Mouse (Mus musculus): ENCODE measurements at regions not wholly inside any gene's neighbourhood (a gene's known extent, or its start where the extent isn't known, plus 50 kb on each side); places are given as distances from the start of the nearest gene placed in this dataset.

DNA sequence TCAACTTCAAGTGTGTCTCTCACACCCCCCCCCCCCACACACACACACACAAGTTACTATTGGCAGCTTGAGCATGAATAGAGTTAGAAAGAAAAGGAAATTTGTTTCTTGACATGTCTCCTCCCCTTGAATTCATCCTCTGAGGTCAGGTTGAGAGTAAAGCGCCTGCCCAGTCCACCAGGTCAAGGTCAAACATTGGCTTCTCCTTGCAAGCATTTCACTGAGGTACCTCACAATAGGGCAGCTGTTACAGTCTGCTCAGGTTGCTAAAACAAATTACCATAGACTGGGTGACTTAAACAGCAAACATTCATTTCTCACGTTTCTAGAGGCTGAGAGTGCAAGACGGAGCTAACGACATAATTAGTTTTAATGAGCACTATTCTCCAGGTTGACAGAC lies 344.2 kb downstream of the Galc start:
- DNase-seq, result no peak

DNA sequence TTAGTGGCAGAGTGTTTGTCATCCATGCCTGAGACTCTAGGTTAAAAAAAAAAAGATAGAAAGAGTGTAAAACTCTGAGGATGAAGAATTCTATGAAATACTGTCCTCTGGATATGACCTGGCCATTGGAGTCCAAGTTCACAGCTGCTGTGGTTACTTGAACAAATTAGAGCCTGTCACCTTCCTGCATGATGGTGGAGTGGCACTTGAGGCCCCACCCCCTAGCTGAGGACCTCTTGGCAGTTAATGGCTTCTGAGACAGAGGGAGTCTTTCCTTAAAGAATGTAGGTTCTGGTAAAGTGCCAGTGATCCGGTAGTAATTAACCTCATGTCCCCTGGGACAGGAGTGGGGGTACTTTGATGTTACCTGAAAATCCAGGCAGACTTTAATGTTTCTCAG lies 346.5 kb downstream of the Galc start:
- no peak for DNase-seq

DNA sequence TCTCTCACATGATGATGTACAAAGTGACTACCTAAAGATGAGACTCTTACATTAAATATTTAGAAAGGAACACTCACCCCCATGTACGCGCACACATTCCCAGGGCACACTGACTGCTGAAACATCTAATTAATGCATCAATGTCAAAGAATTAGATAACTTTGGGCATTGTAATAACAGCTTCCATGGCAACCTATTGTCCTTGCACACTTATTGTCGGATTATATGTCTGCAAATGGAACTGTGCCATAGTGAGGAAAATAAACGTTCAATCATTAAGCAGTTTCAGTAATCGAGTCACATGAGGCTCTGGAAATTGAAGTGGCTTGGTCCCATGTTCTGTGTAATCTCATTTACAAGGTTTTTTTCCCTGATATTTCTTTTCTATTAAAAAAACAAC lies 360.0 kb downstream of the Galc start:
- DNase-seq, result no peak

DNA sequence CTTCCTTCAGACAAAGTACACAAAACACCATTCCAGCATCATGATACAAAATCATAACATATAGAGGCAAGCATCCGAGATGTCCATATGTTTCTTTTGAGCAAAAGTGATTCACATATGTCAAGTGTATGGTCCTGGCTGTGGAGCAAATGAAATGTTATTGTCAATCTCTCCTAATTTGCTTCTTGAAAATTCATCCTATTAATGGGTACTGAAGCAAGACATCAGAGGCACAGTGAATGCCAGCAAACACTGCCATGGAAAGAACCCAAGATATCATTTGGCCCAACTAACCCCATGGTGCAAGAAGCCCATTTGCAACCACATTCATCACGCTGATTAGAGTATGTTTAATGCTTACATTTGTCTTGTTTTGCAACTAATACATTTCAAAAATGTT lies 361.1 kb downstream of the Galc start:
- DNase-seq, result no peak

DNA sequence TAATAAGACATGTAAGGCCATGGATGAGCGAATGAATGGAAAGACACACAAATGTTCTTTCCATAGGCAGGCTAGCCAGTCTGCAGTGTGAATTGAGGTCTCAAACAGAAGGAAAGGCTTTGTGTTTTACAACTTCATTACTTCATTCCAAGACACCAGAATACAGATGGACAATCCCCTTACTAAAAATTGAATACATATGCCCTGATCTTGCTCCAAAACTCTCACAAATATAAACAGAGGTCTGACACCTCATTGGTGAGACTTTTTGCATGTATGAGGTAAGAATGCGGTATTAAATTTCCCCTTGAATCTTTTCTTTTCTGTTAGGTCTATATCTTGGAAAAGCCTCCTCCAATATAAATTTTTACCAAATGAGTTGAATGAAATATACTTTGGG lies 363.3 kb downstream of the Galc start:
- DNase-seq, result no peak

DNA sequence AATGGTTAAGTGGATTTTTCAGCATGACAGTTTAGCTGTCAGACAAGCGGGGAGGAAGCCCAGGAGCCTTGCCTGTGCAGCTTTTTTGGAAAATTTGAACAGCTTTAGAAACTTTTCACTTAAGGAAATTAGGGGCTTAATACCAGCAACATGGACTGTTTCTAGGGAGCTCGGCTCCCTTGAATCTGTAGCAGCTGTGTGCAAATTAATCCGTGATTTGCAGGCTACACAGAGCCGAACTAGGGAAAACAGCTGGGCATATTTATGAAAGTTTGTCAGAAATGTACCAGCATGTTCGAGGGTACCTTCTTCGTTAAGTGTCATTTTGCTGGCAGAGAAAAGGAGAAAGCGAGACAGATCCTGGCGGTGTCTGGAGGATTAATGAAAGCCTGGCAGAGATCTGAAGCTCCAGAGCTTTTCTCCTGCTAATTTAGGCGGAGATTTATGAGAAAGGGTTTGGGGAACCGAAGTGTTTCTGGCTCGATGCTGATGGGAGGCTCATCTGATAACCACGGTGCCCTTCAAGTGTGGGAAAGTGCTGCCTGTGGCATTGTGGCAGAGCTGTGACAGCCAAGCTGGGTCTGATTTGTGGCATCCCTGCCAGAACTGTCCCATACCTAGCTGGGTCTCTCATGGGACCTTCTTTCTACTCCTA lies 370.3 kb downstream of the Galc start:
- no peak for DNase-seq

DNA sequence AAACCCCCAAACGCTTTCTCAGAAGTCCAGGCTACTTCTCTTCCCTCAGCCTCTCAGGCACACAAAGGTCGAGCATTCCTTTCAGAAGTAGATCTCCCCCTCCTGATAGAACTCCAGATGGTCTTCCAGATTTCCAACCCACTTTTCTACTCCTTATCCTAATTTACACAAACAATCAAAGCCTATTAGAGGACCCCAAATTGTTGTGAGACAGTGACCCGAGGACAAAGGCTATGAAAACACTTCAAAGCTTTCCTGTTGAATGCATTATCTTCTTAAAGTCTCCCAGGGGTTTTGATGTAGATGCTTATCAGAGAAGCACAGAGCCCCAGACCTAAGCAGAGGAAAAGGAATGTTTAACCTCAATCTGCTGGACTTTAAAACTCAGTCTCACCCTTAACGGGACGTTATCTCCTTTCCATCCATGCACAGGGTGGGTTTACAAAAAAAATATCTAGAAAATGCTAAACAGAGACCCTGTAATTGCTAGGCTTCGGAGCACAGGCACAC lies 370.9 kb downstream of the Galc start:
- no peak for DNase-seq

DNA sequence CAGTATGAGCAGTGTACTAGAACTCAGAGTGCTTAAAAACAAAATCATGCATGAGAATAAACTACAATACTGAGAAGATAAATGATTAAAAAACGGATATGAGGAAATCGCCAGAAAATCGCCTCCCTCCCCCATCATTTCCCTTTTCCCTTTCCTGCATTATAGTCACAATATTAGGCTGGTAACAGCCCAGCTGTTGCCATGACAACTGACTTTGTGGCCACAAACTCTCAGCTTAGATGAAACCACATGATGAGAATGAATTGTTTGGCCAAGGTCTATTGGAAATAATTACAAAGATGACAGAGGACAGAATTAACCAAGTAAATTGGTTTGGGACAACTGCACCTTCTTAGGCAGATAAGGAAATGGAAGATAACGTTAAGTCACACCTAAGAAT lies 376.8 kb downstream of the Galc start:
- no peak for DNase-seq

DNA sequence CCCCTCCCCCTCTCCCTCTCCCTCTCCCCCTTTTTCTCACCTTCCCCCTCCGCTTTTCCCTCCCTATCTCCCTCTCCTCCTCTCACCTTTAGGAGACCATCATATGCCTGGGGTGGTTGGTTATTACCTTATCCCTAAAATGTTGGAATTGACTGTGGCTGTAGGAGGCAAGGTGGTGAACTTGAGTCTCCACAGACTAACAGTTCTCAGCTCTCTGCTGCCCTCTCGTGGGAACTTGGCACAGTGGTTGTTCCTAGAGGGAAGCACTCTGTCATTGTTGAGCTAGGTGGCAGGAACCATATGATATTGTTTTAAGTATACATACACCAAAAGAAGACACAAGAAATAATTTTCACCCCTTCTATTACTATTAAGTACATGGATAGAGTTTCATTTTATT lies 386.9 kb downstream of the Galc start:
- DNase-seq, result peak; percentile 62

DNA sequence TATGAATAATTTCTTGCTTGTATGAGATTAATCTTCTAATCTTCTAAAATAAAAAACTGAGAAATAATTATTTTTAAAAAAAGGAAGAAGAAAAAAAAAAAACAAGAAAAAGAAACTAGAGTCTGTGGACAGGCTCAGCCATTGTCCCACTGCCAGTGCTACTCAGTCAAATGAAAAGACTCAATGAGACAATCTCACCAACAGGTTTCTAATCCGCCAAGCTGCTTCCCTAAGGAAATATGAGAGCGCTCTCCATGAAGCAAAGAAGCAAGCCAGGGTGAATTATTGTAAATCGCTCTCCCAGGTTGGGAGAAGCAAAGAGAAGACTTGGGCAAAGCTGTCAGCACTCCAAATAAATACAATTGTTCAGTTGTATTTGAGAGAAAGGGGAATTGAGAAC lies 396.3 kb downstream of the Galc start:
- DNase-seq, result no peak

DNA sequence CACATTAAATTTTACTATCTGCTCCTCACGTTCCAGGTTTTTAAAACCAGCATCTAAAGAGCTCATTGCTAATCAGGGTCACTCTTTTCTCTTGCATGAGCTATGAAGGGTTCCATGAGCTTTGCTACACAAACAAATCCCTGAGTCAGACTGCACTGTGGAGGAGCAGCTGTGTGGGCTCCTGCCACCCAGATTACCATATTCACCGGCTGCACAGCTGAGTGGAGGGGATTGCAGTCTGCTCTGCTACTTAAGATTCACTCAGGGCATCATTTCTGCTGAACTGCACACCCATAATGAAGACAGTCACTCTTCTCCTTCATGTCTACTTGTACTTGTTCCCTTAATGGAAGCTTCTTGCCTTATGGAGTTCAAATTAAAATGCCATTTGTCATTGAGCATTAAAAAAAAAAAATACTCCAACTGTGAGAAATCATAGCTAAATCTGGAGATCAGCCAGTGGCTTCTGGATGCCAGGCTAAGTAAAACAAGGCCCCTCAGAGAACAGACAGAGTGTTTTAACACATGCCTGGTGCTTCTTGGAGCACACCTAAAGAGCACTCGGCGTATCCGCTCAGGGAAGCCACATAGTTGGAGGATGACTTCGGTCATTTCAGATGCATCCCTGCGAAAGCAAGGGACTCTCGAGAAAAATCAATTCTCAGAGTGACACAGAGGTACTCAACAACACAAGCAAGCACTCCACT lies 422.9 kb downstream of the Galc start:
- no peak for DNase-seq

DNA sequence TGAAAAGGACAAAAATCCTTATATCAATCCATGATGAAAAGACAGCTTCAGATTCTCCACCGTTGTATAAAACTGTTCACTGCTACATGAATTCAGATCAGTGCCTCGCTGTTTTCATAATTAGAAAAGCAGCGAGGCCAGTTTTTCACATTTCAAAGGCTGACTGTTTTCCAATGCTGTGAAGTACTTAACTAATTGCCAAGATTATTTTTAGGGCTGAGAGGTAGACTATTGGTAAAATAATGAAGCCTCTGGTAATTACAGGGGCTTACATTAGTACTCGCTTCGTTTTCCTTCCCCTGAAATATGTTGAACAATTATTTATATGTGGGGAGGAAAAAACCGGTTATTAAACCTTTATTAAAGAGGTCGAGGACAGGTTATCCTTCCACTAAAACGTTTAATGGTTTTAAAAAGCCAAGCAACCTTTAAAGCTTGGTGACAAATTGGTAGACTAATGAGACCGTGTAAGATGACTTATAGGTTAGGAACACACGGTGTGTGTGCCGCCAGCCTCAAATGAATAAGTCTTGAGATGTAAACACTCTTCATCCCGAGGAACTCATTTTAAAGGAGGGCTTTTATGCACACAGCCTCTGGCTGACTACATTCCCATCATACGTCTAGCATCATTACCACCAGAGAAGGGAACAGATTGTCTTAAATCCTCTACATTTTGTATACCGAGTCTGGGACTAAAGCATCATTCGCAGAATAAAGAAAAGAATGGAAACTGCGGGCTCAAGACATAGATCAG lies 465.7 kb downstream of the Galc start:
- no peak for DNase-seq

DNA sequence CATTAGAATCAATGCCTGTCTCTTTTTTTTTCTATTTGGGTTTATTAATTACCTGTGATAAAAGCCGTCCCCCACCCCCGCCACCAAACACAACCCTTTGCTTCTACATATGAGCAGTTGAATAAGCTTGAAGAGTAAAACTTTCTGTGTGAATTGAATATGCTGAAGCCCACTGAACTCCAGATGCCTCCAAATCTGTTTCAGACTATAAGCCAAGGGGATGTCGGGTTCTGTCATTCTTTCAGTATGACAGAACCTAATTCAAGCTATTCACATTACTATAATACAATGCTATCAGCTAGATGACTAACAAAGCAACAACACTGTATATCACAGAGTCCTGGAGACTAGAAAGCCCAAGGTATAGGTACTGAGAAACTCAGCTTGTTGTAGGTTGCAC lies 475.8 kb downstream of the Galc start:
- DNase-seq, result no peak

DNA sequence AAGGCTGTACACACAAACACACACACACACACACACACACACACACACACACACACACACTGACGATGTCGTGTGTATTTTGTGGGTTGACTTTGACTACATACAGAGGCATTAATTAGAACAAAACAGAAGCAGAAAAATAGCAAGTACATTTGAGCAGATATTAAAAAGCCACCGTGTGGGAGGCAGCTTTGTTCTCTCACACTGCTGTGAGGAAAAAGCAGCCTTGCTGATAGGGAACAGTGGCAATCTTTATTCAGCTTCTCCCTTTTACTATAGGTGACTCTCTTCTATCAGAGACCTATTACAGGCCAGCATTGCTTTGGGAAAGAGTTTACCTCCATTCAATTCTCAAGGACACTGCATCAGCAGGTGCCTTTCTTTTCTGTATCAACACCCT lies 500.1 kb downstream of the Galc start:
- no peak for DNase-seq

DNA sequence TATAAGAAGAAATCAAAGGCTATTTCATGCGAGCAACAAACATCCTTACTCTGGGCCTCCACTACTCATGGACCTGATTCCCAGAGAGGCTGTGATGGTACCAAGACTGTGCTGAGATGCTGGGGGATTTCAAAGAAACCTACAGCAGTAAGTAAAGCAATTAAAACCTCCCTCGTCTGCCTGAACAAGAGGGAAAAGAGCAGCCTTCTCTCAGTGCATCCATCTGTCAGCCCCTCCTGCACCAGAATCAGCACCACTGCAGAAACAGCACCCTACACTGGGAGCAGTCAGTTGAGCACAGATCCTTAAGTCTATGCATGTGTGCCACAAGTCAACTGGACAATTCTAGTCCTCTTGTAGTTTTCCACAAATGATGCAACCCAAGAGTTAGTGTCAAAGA lies 500.6 kb downstream of the Galc start:
- DNase-seq, result no peak

DNA sequence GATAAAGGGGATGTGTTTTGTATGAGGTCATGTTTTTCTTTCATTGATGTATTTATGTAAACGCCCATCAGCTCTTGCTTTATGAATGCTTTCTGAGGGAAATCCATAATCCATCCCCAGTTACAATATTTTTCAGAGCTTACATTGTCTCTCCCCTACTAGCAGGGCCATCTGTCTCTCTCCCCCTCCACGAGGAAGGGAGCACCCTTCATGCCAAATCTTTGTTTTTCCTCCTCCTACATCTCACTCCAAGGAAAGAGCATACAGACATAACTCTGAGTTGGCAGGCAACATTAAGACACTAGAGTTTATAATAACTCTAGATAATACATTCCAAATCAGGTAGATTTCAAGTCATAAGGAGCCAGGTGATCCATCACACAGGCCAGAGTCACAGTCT lies 509.1 kb downstream of the Galc start:
- DNase-seq, result no peak

DNA sequence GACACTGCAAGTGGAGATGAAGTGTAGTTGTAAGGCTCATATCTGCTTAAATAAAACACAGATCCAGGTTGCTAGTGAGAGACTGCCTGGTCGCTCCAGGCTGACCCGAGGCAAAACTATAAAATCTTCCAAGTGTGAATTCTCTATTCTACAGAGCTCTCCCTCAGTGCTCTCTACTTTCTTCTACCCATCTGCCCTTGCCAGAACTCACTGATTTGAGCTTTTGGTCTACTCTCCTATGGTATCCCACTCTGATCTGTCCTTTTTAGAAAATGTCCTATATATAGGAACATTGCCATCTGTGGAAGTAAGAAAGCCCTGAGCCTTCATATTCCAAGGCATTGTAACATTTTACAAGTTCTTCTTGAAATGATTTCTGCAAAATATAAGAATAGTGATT lies 518.3 kb downstream of the Galc start:
- DNase-seq, result no peak

DNA sequence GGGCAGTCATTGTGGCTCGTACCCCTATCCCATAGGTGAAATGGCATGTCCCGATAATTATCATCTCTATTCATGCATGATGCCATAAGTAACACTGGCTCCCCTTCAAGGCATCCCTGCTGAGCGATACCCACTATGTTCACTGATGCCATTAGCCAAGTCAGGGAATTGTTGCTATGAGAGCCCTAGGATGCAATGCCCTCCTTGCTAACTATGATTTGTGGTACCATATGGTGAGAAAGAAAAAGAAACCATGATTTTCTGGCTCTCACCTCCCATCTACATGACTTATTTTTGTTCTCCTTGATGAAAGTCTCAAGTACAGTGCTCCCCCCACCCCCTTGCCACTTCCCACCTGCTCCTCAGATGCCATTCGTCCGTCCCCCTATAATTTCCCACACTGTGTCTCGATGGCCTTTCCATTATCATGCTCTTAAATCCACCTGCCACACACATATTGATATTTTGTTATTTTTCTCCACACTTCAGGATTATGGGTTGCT lies 527.1 kb downstream of the Galc start:
- DNase-seq, result no peak

DNA sequence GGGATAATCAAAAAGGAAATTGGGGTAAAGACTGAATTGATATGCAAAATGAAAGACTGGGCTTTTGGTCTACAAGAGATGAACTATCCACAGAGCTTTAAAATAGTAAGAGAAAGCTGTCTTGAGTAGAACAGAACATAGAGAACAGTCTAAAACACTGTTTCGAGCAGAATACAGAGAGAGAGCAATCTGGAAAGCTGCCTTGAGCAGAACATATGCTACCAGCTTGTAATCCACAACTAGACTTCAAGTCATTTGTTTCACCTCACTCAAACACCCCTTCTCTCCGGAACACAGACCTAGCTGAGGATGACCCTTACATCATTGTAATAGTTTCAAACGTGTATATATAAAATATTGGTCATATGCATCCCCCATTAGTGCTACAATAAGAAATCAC lies 538.7 kb downstream of the Galc start:
- no peak for DNase-seq

DNA sequence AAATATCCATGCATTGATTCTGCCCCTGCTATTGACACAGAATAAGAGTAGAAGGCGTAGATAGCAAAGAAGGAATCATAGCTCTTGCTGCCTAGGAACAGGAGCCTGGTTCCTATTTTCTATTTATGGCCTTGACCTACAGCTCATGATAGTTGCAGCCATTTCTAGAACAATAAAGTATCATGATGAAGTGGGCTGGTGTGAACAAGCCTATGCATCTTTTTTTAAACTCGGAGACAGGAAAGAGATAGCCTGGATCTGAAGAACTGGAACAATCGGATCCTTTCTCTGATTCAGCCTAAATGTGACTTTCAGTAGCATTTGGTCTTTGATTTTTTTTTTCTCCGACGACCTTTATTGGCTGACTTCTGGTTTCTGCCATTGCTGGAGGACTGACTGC lies 541.4 kb downstream of the Galc start:
- DNase-seq, result no peak

All from liver (tissue).